Mouse (Mus musculus) liver, adult 2 months (tissue): Measurements from ENCODE around the gene Adk. TPM values are rescaled to one million over a fixed set of nuclear protein-coding genes. Genes with fewer than 3 reads are reported as not detected.

Experiments
- DNase-seq: peaks from one replicate; pipeline ENCODE4 v3.0.0-alpha.2; 2011; ENCODE audit warnings: low read depth, low spot score; ENCODE audit errors: extremely low read depth
- H3K27ac ChIP-seq: fragments of 200-500 bp; replicated peaks from 2 replicates; pipeline ENCODE4 v1.5.1; 2012; ENCODE audit warnings: low read depth, mild to moderate bottlenecking, control low read depth, inconsistent platforms, low read length; ENCODE audit not compliant: insufficient read depth
- H3K27me3 ChIP-seq: fragments of 200-500 bp; 2 replicates; pipeline ENCODE4 v1.6.1; 2012; ENCODE audit warnings: mild to moderate bottlenecking, moderate library complexity, low read length, inconsistent platforms; ENCODE audit not compliant: control insufficient read depth, insufficient read depth
- H3K36me3 ChIP-seq: fragments of 200-500 bp; 2 replicates; pipeline ENCODE4 v1.6.1; 2012; ENCODE audit warnings: low read length, inconsistent platforms; ENCODE audit not compliant: control insufficient read depth, insufficient read depth
- H3K4me1 ChIP-seq: fragments of 200-500 bp; 2 replicates; pipeline ENCODE4 v1.6.1; 2011; ENCODE audit warnings: low read length; ENCODE audit not compliant: control insufficient read depth, insufficient read depth
- H3K4me3 ChIP-seq: fragments of 200-500 bp; 2 replicates; pipeline ENCODE4 v1.5.1; 2011; ENCODE audit warnings: low read depth, mild to moderate bottlenecking, control low read depth, low read length, moderate library complexity; ENCODE audit not compliant: insufficient read depth
- H3K79me2 ChIP-seq: fragments of 200-500 bp; 2 replicates; pipeline ENCODE4 v1.6.1; 2012; ENCODE audit warnings: inconsistent platforms, mild to moderate bottlenecking, low read length, moderate library complexity; ENCODE audit not compliant: control insufficient read depth, insufficient read depth
- H3K9ac ChIP-seq: fragments of 200-500 bp; 2 replicates; pipeline ENCODE4 v1.6.1; 2012; ENCODE audit warnings: low read depth, mild to moderate bottlenecking, control low read depth, inconsistent platforms, low read length
- CTCF ChIP-seq: fragments of 200-500 bp; IDR thresholded peaks from 2 replicates; pipeline ENCODE4 v1.5.1; 2011; ENCODE audit warnings: low read depth, low read length, control low read depth
- POLR2A ChIP-seq: fragments of 200-500 bp; IDR thresholded peaks from 2 replicates; pipeline ENCODE4 v1.6.1; 2011; ENCODE audit warnings: low read length, control low read depth; ENCODE audit not compliant: insufficient read depth; ENCODE audit errors: extremely low read depth
- WGBS: fragments of 180-500 bp; shearing (Covaris S2); methylation state at CpG from one replicate; pipeline ENCODE4 v1.1.7; 2018; 5-methylcytosine and 5-hydroxymethylcytosine counted together
- polyA plus RNA-seq: library from polyadenylated mRNA; depleted of rRNA; stranded (reverse); fragments of >200 nt; gene quantifications from 2 replicates; pipeline ENCODE4 v1.2.3, GENCODE M21; 2012
- total RNA-seq: library from RNA; depleted of rRNA; stranded (reverse); fragments of >200 nt; gene quantifications from 2 replicates; pipeline ENCODE4 v1.2.3, GENCODE M21; 2014

Gene Adk
- total and polyA plus RNA-seq, 2 experiments = 231 to 924 TPM

GRCm38 (mm10) chr14:21127215-21127614 lies 74.8 kb downstream of the Adk start:
- H3K9ac ChIP-seq = no peak overlapping the region
- DNase-seq = peak; percentile 85
- H3K79me2 ChIP-seq = peaks cover 13% of the 10 kb centered on the region; the same call in 1 of the 2 replicates
- 33% methylated on average over 6 of the region's 6 CpGs for WGBS
- TF ChIP-seq POLR2A = no peak
- TF ChIP-seq CTCF = no peak
- peaks cover 32% of the 10 kb centered on the region for H3K4me1 ChIP-seq
- H3K36me3 ChIP-seq = peaks cover 6% of the 10 kb centered on the region
- H3K27me3 ChIP-seq = no peaks in the 10 kb centered on the region
- H3K27ac ChIP-seq = peak overlapping the region; percentile 25; the same call in 1 of the 2 replicates
- H3K4me3 ChIP-seq = no peak overlapping the region

- DNase-seq = peak; percentile 72
- no peak overlapping the region for H3K4me3 ChIP-seq
- WGBS = 70% methylated on average over 1 of the region's 1 CpGs
- no peak overlapping the region for H3K9ac ChIP-seq
- no peak for TF ChIP-seq POLR2A
- TF ChIP-seq CTCF = peak; percentile 66
- H3K79me2 ChIP-seq = peaks cover 27% of the 10 kb centered on the region
- peaks cover 10% of the 10 kb centered on the region for H3K4me1 ChIP-seq
- no peaks in the 10 kb centered on the region for H3K27me3 ChIP-seq
- peaks cover 19% of the 10 kb centered on the region for H3K36me3 ChIP-seq
- no peak overlapping the region for H3K27ac ChIP-seq
These were observed 84.5 kb downstream of the Adk start for GRCm38 (mm10) chr14:21136906-21137305.

- no peak overlapping the region for H3K4me3 ChIP-seq
- peak; percentile 81 for DNase-seq
- peaks cover 20% of the 10 kb centered on the region for H3K4me1 ChIP-seq
- peaks cover 19% of the 10 kb centered on the region for H3K36me3 ChIP-seq
- H3K27me3 ChIP-seq = no peaks in the 10 kb centered on the region
- H3K27ac ChIP-seq = no peak overlapping the region
- 15% methylated on average over 1 of the region's 1 CpGs for whole genome bisulfite sequencing
- H3K79me2 ChIP-seq = peaks cover 32% of the 10 kb centered on the region
- H3K9ac ChIP-seq = no peak overlapping the region
- TF ChIP-seq CTCF (no peak), POLR2A (no peak)
These were observed 90.2 kb downstream of the Adk start for GRCm38 (mm10) chr14:21142603-21143002.

- TF ChIP-seq CTCF (0 out of 2 replicates have a peak, but pooled peaks have one; percentile 12), POLR2A (no peak)
- 37% methylated on average over 8 of the region's 8 CpGs for WGBS
- no peak overlapping the region for H3K27ac ChIP-seq
- H3K9ac ChIP-seq = no peak overlapping the region
- peaks cover 28% of the 10 kb centered on the region for H3K79me2 ChIP-seq
- peaks cover 15% of the 10 kb centered on the region for H3K36me3 ChIP-seq
- DNase-seq = no peak
- no peaks in the 10 kb centered on the region for H3K27me3 ChIP-seq
- H3K4me1 ChIP-seq = peaks cover 14% of the 10 kb centered on the region
- H3K4me3 ChIP-seq = no peak overlapping the region
These were observed 91.2 kb downstream of the Adk start for GRCm38 (mm10) chr14:21143406-21144115.

- Histone ChIP-seq H3K9ac (no peak overlapping the region), H3K4me1 (peaks cover 13% of the 10 kb centered on the region), H3K79me2 (peaks cover 23% of the 10 kb centered on the region), H3K27me3 (no peaks in the 10 kb centered on the region), H3K4me3 (no peak overlapping the region), H3K27ac (no peak overlapping the region), H3K36me3 (peaks cover 7% of the 10 kb centered on the region; the same call in 1 of the 2 replicates)
- 96% methylated on average over 1 of the region's 1 CpGs for WGBS
- no peak for DNase-seq
- no peak for TF ChIP-seq CTCF
- TF ChIP-seq POLR2A = no peak
These were observed 94.8 kb downstream of the Adk start for GRCm38 (mm10) chr14:21147171-21147570.

- H3K27me3 ChIP-seq = no peaks in the 10 kb centered on the region
- no peak overlapping the region for H3K4me3 ChIP-seq
- no peak overlapping the region for H3K9ac ChIP-seq
- no peak for DNase-seq
- H3K4me1 ChIP-seq = peaks cover 16% of the 10 kb centered on the region
- H3K27ac ChIP-seq = no peak overlapping the region
- H3K79me2 ChIP-seq = peaks cover 25% of the 10 kb centered on the region; the same call in 1 of the 2 replicates
- TF ChIP-seq CTCF = no peak
- no peak for TF ChIP-seq POLR2A
- peaks cover 13% of the 10 kb centered on the region; the same call in 1 of the 2 replicates for H3K36me3 ChIP-seq
- 57% methylated on average over 4 of the region's 4 CpGs for WGBS
These were observed 97.9 kb downstream of the Adk start for GRCm38 (mm10) chr14:21150301-21150700.
